Mouse (Mus musculus) liver, embryonic 14.5 days (tissue): ENCODE results near the gene Crisp4. TPM values are rescaled to one million over a fixed set of nuclear protein-coding genes. Genes with fewer than 3 reads are reported as not detected.

Experiments
- ATAC-seq: fragments of 200-750 bp; cut with Nextera tagmentation; 2 replicates; pipeline ENCODE4 v1.8.0; 2017; ENCODE audit warnings: moderate number of reproducible peaks, mild to moderate bottlenecking, moderate library complexity; ENCODE audit not compliant: insufficient read depth
- DNase-seq, 3 experiments: peaks; one replicate each; pipeline ENCODE4 v3.0.0-alpha.2; 2012 to 2013; ENCODE audit warnings: low read depth in 3 of 3, low spot score in 3 of 3
- H3K27ac ChIP-seq: fragments of 300-500 bp; sonication (generic); 2 replicates; pipeline ENCODE4 v1.5.1; 2014; ENCODE audit warnings: moderate library complexity, mild to moderate bottlenecking, control low read depth, inconsistent platforms
- H3K27me3 ChIP-seq: fragments of 300-500 bp; sonication (generic); 2 replicates; pipeline ENCODE4 v1.6.1; 2014; ENCODE audit warnings: mild to moderate bottlenecking, low read length, moderate library complexity; ENCODE audit not compliant: control insufficient read depth, insufficient read depth
- H3K36me3 ChIP-seq: fragments of 300-500 bp; sonication (generic); replicated peaks from 2 replicates; pipeline ENCODE4 v1.6.1; 2014; ENCODE audit warnings: low read depth; ENCODE audit not compliant: control insufficient read depth, insufficient read depth
- H3K4me1 ChIP-seq, 2 experiments: fragments of 200-500 bp in 1 of 2; fragments of 300-500 bp in 1 of 2; sonication (generic) in 1 of 2; replicated peaks; 2 replicates each; pipeline ENCODE4 v1.6.1; 2012 to 2014; ENCODE audit warnings: antibody characterized with exemption in 1 of 2, inconsistent platforms in 1 of 2, low read length in 1 of 2; ENCODE audit not compliant: control insufficient read depth in 2 of 2, insufficient read depth in 2 of 2
- H3K4me2 ChIP-seq: fragments of 300-500 bp; sonication (generic); 2 replicates; pipeline ENCODE4 v1.6.1; 2014; ENCODE audit warnings: low read depth, mild to moderate bottlenecking, control low read depth, moderate library complexity
- H3K4me3 ChIP-seq, 2 experiments: fragments of 200-500 bp in 1 of 2; fragments of 300-500 bp in 1 of 2; sonication (generic) in 1 of 2; 2 replicates each; pipeline ENCODE4 v1.5.1; 2012 to 2014; ENCODE audit warnings: low read depth in 2 of 2, low read length in 2 of 2, mild to moderate bottlenecking in 2 of 2, control low read depth in 1 of 2, inconsistent platforms in 1 of 2, moderate library complexity in 1 of 2; ENCODE audit not compliant: insufficient read depth in 1 of 2
- H3K9ac ChIP-seq: fragments of 300-500 bp; sonication (generic); replicated peaks from 2 replicates; pipeline ENCODE4 v1.6.1; 2014; ENCODE audit warnings: mild to moderate bottlenecking, control low read depth, moderate library complexity
- H3K9me3 ChIP-seq: fragments of 300-500 bp; sonication (generic); 2 replicates; pipeline ENCODE4 v1.6.1; 2016; ENCODE audit warnings: low read length, mixed read lengths; ENCODE audit not compliant: control insufficient read depth
- CTCF ChIP-seq: IDR thresholded peaks from 2 replicates; pipeline ENCODE4 v1.5.1; 2016; ENCODE audit warnings: antibody characterized with exemption, low read depth, control low read depth
- EP300 ChIP-seq: IDR thresholded peaks from 2 replicates; pipeline ENCODE4 v1.6.1; 2016; ENCODE audit warnings: antibody characterized with exemption, low read depth
- WGBS: fragments of 180-500 bp; shearing (Covaris S2); extraction: QIAGEN DNeasy Blood & Tissue Kit; methylation state at CpG from one replicate; pipeline ENCODE4 v1.1.7; 2014; ENCODE audit not compliant: insufficient replicate concordance; 5-methylcytosine and 5-hydroxymethylcytosine counted together
- polyA plus RNA-seq, 2 experiments: library from polyadenylated mRNA; depleted of rRNA in 1 of 2; stranded (reverse) in 1 of 2; unstranded in 1 of 2; fragments of >200 nt; fragmentation: Nextera tagmentation in 1 of 2; extraction: Ambion mirVana in 1 of 2; gene quantifications; 2 replicates each; pipeline versions ENCODE4 v1.2.1 to v1.2.3; 2012 to 2014

Crisp4 gene
- polyA plus RNA-seq, 2 experiments: not detected

DNA sequence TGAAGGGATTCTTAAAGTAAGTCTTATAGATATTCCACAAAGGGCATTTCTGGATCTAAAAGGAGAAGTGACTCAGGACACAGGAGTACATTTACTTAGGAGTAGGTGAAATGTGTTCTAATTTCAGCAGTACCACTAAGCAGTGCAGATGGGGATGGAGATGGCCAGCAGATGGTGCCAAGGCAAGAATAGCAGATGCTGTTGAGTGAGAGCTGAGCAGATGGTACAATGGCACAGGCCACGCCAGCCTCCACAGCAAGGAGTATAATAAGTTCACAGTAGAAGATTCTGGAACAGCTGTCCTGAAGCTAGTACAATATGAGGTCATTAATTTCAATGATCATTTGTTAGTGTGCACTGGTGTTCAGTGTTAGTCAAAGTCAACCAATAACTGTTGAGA, 22.6 kb upstream of the Crisp4 start:
- Histone ChIP-seq H3K36me3 (no peaks in the 10 kb centered on the region), H3K9me3 (no peaks in the 10 kb centered on the region), H3K4me2 (no peak overlapping the region), H3K27ac (no peak overlapping the region), H3K27me3 (no peaks in the 10 kb centered on the region), H3K4me1 (no peaks in the 10 kb centered on the region), H3K9ac (no peak overlapping the region), H3K4me3 (no peak overlapping the region)
- ATAC-seq: no peak
- WGBS: 52% methylated on average over 1 of the region's 1 CpGs
- DNase-seq: no peak
- no peak for TF ChIP-seq EP300
- TF ChIP-seq CTCF: no peak

DNA sequence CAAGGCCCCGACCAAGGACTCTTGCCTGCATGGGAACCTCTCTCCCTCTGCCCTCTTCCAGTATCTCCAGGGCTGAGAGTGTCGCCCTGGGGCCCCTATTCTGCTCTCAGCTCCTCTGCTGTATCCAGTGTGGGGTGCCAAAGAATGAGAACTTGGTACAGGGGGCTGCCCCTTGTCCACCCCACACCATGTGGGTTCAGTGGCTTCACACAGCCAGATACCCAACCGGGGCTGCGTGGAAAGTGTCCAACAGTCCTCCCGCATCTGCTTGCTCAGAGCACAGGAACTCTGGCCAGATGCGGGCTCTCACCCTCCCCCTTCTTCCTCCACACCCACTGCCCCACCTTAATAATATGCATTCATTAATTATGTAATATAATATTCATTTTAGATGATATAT, 13.4 kb upstream of the Crisp4 start:
- DNase-seq: no peak
- TF ChIP-seq CTCF (no peak), EP300 (no peak)
- no peaks in the 10 kb centered on the region for H3K36me3 ChIP-seq
- H3K4me1 ChIP-seq: no peaks in the 10 kb centered on the region
- H3K4me3 ChIP-seq: no peak overlapping the region
- no peaks in the 10 kb centered on the region for H3K27me3 ChIP-seq
- H3K4me2 ChIP-seq: no peak overlapping the region
- no peak overlapping the region for H3K27ac ChIP-seq
- ATAC-seq: no peak
- no peak overlapping the region for H3K9ac ChIP-seq
- 61% methylated on average over 6 of the region's 6 CpGs for WGBS
- no peaks in the 10 kb centered on the region for H3K9me3 ChIP-seq

DNA sequence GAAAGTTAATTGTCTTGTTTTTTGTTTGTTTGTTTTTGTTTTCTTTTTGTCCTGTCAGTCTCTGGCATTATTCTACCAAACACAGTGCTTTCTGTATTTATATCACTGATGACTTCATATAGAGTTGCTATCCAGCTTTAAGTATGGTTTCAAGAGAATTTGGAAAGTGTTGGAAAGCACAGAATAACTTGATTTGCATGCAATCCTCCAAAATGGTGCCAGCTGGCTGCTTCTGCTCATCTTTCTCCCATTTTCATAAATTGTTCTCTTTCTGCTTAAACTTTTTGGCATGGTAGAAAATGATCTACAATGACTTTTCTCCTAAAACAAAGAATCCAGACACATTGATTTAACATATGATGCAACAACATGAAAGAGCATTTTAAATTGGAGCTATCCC, 2.5 kb upstream of the Crisp4 start:
- no peaks in the 10 kb centered on the region for H3K9me3 ChIP-seq
- H3K36me3 ChIP-seq: no peaks in the 10 kb centered on the region
- H3K27ac ChIP-seq: no peak overlapping the region
- no peaks in the 10 kb centered on the region for H3K4me1 ChIP-seq
- TF ChIP-seq EP300: no peak
- TF ChIP-seq CTCF: no peak
- H3K9ac ChIP-seq: no peak overlapping the region
- no peak overlapping the region for H3K4me2 ChIP-seq
- H3K4me3 ChIP-seq: no peak overlapping the region
- no peak for ATAC-seq
- no peaks in the 10 kb centered on the region for H3K27me3 ChIP-seq
- DNase-seq: no peak

DNA sequence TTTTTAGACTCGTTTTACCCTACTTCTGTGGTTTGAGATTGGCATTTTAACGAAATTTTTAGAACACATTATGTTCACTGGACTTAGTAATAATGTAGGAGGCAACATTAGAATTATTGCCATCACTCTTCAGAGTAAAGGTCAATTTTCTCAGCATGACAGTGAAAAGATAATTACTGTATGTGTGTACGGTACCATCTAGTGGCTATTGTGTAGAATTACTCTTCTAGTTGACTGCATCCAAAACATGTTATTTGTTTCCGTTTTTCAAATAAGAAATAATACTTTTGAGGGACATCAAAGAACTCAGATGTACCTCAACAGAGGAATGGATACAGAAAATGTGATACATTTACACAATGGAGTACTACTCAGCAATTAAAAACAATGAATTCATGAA, 14.0 kb downstream of the Crisp4 start:
- Histone ChIP-seq H3K4me1 (no peaks in the 10 kb centered on the region), H3K9ac (no peak overlapping the region), H3K4me2 (no peak overlapping the region), H3K27ac (no peak overlapping the region), H3K4me3 (no peak overlapping the region), H3K9me3 (no peaks in the 10 kb centered on the region), H3K27me3 (no peaks in the 10 kb centered on the region), H3K36me3 (no peaks in the 10 kb centered on the region)
- no peak for TF ChIP-seq EP300
- no peak for TF ChIP-seq CTCF
- ATAC-seq (no peak), DNase-seq (no peak)
- WGBS: 31% methylated on average over 4 of the region's 4 CpGs

DNA sequence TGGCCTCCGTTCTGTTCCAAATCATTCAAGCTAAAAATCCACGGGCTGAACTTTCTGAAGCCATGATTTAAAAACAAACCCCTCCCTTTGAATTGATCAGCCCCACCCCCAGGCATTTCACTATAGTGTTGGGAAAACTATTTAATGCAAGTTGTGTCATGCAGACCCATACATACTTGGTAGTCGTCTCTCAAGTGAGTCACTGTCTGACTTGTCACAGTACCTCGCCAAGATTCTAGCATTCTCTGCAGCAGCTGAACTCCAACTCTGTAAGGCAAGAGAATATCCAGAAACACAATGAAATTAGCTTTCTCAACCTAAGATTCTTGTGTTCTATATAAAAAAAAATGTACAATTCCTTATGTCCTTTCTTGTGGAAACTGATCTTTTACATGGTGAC, 15.7 kb downstream of the Crisp4 start:
- H3K9me3 ChIP-seq: no peaks in the 10 kb centered on the region
- no peak overlapping the region for H3K27ac ChIP-seq
- ATAC-seq (no peak), DNase-seq (no peak)
- TF ChIP-seq CTCF (no peak), EP300 (no peak)
- no peaks in the 10 kb centered on the region for H3K27me3 ChIP-seq
- no peaks in the 10 kb centered on the region for H3K4me1 ChIP-seq
- H3K4me3 ChIP-seq: no peak overlapping the region
- 55% methylated on average over 4 of the region's 4 CpGs for whole genome bisulfite sequencing
- no peaks in the 10 kb centered on the region for H3K36me3 ChIP-seq
- H3K9ac ChIP-seq: no peak overlapping the region
- H3K4me2 ChIP-seq: no peak overlapping the region
